Mouse (Mus musculus) limb, embryonic 15.5 days (tissue): ENCODE results near the gene Meis1. TPM values are rescaled to one million over a fixed set of nuclear protein-coding genes. Genes with fewer than 3 reads are reported as not detected.

Experiments
- ATAC-seq: fragments of 200-750 bp; cut with Nextera tagmentation; 2 replicates; pipeline ENCODE4 v1.8.0; 2017; ENCODE audit warnings: low read depth, moderate TSS enrichment; ENCODE audit not compliant: insufficient number of reproducible peaks, low FRiP score, low TSS enrichment
- H3K27ac ChIP-seq: fragments of 300-500 bp; sonication (generic); 2 replicates; pipeline ENCODE4 v1.5.1; 2015; ENCODE audit warnings: moderate library complexity, mild to moderate bottlenecking, inconsistent platforms
- H3K27me3 ChIP-seq: fragments of 300-500 bp; sonication (generic); 2 replicates; pipeline ENCODE4 v1.6.1; 2015; ENCODE audit warnings: inconsistent platforms
- H3K36me3 ChIP-seq: fragments of 300-500 bp; sonication (generic); 2 replicates; pipeline ENCODE4 v1.6.1; 2015; ENCODE audit warnings: inconsistent platforms
- H3K4me1 ChIP-seq: fragments of 300-500 bp; sonication (generic); 2 replicates; pipeline ENCODE4 v1.6.1; 2015; ENCODE audit warnings: inconsistent platforms
- H3K4me2 ChIP-seq: fragments of 300-500 bp; sonication (generic); 2 replicates; pipeline ENCODE4 v1.6.1; 2015; ENCODE audit warnings: mild to moderate bottlenecking, inconsistent platforms
- H3K4me3 ChIP-seq: fragments of 300-500 bp; sonication (generic); 2 replicates; pipeline ENCODE4 v1.5.1; 2015; ENCODE audit warnings: mild to moderate bottlenecking, inconsistent platforms
- H3K9ac ChIP-seq: fragments of 300-500 bp; sonication (generic); 2 replicates; pipeline ENCODE4 v1.6.1; 2015; ENCODE audit warnings: inconsistent platforms
- H3K9me3 ChIP-seq: fragments of 300-500 bp; sonication (generic); 2 replicates; pipeline ENCODE4 v1.6.1; 2016; ENCODE audit warnings: inconsistent platforms
- WGBS: fragments of 180-500 bp; shearing (Covaris S2); methylation state at CpG from one replicate; pipeline ENCODE4 v1.1.7; 2015; 5-methylcytosine and 5-hydroxymethylcytosine counted together
- polyA plus RNA-seq: library from polyadenylated mRNA; unstranded; fragments of >200 nt; fragmentation: Nextera tagmentation; extraction: Ambion mirVana; gene quantifications from 2 replicates; pipeline ENCODE4 v1.2.1, GENCODE M21; 2015

Meis1 gene
- polyA plus RNA-seq, 1 experiment from 2014 or later, result 16.3 TPM

DNA sequence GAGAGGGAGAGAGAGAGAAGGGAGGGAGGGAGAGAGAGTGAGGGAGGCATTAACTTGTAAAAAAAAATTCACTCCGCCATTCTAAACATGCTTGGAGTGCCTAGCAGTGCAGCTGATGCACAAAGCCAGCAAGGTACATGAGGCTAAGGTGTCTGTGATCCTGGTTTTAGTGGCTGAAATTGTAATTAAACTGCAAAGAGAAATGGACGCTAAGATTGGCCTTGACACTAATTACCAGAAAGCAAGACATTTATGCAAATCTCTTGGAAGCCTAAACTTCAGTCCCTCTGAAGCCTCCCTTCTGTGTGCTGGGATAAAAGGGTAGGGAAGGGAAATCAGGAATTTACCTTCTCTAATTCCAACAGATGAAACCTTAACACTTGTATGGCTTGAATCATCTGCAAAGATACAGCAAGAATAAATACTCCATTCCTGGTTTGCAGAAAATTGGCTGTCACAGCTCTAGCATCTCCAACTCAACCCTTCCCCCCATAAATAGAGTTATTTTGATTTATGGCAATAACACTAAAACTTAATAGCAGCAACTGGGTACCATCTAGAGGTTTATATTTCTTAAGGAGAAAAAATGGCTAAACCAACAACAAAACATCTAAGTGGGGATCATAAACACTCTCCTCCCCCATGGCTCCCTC is 6.2 kb downstream of the Meis1 start:
- H3K27me3 ChIP-seq, result peaks cover 72% of the 10 kb centered on the region
- H3K4me1 ChIP-seq, result peaks cover 18% of the 10 kb centered on the region
- H3K4me2 ChIP-seq, result no peak overlapping the region
- no peak for ATAC-seq
- WGBS, result 16% methylated on average over 2 of the region's 2 CpGs
- no peak overlapping the region for H3K4me3 ChIP-seq
- no peaks in the 10 kb centered on the region for H3K36me3 ChIP-seq
- no peak overlapping the region for H3K27ac ChIP-seq
- no peaks in the 10 kb centered on the region for H3K9me3 ChIP-seq
- no peak overlapping the region for H3K9ac ChIP-seq

DNA sequence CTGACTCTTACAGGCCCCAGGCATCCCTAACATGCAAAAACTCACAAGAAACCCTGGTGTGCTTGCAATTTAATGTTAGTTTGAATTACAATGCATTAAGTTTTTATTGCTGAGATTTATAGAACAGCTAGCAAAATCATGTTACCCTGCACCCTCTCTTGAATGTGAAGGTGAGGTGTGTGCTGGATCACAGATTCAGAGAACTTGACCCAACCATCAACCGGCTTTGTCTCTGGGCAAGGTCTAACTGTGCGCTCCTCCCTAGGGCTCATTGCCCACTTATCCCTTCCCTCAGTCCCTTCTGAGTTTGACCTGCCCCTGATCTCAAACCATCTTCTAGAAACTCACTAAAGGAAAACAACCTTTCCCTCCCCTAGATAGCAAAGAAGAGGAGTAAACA is 6.8 kb downstream of the Meis1 start:
- no peak overlapping the region for H3K27ac ChIP-seq
- peaks cover 20% of the 10 kb centered on the region for H3K4me1 ChIP-seq
- H3K9ac ChIP-seq, result no peak overlapping the region
- WGBS, result 39% methylated on average over 2 of the region's 2 CpGs
- H3K27me3 ChIP-seq, result peaks cover 74% of the 10 kb centered on the region
- H3K9me3 ChIP-seq, result no peaks in the 10 kb centered on the region
- H3K4me3 ChIP-seq, result no peak overlapping the region
- ATAC-seq, result no peak
- no peaks in the 10 kb centered on the region for H3K36me3 ChIP-seq
- no peak overlapping the region for H3K4me2 ChIP-seq

DNA sequence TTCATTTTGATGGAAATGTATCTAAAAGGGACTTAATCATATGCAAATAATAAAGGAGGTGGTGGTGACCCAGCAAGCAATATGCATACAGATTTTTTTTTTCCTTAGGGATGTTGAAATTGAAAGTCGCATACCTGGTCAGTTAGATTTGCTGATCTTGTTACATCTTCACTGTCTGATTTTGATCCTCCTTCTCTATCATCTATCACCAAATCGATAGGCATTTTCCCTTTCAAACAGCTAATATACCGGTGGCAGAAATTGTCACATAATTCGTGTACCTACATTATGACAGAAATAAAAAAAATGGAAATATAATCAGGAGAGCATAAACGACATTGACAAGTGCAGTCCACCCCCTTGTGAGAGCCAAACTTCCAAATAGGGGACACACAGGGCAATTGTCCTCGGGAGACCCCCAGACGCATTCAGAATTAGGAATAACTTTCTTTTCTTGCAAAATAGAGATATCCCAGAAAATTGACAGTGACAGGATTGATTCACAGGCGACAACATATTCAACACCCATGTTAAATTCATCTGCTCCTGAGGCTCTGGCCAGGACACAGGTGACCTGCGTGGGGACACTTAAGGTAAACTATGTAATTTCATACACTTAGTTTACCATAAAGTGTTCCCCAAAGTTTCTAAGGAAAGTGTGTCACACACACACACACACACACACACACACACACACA is 7.5 kb downstream of the Meis1 start:
- Histone ChIP-seq H3K27ac (no peak overlapping the region), H3K4me1 (peaks cover 20% of the 10 kb centered on the region), H3K4me3 (no peak overlapping the region), H3K27me3 (peaks cover 77% of the 10 kb centered on the region), H3K9me3 (no peaks in the 10 kb centered on the region), H3K36me3 (no peaks in the 10 kb centered on the region), H3K9ac (no peak overlapping the region), H3K4me2 (no peak overlapping the region)
- ATAC-seq, result no peak
- WGBS, result 53% methylated on average over 9 of the region's 9 CpGs

DNA sequence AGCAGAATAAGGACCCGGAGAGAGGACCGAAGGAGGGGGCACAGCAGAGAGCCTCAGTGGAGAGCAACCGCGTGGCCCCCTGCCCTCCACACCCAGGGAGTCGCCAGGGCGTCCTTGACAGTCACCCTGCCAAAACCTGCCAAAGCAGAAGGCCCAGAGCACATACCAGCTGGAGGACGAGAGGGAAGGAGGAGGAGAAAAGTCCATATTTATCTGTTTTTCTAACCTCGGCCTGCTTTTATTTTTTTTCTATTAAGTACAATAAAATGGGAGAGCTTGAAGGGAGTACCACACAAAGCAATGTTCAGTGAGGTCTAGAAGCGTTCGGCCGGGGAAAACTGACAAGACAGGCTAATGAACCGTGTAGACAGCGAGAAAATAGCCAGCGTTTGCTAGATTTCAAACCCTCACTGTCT is 8.4 kb downstream of the Meis1 start:
- H3K9me3 ChIP-seq, result no peaks in the 10 kb centered on the region
- no peak for ATAC-seq
- H3K4me2 ChIP-seq, result no peak overlapping the region
- no peak overlapping the region for H3K4me3 ChIP-seq
- no peak overlapping the region for H3K27ac ChIP-seq
- H3K36me3 ChIP-seq, result no peaks in the 10 kb centered on the region
- H3K27me3 ChIP-seq, result peaks cover 74% of the 10 kb centered on the region
- H3K9ac ChIP-seq, result no peak overlapping the region
- 28% methylated on average over 14 of the region's 14 CpGs for WGBS
- peaks cover 20% of the 10 kb centered on the region for H3K4me1 ChIP-seq

DNA sequence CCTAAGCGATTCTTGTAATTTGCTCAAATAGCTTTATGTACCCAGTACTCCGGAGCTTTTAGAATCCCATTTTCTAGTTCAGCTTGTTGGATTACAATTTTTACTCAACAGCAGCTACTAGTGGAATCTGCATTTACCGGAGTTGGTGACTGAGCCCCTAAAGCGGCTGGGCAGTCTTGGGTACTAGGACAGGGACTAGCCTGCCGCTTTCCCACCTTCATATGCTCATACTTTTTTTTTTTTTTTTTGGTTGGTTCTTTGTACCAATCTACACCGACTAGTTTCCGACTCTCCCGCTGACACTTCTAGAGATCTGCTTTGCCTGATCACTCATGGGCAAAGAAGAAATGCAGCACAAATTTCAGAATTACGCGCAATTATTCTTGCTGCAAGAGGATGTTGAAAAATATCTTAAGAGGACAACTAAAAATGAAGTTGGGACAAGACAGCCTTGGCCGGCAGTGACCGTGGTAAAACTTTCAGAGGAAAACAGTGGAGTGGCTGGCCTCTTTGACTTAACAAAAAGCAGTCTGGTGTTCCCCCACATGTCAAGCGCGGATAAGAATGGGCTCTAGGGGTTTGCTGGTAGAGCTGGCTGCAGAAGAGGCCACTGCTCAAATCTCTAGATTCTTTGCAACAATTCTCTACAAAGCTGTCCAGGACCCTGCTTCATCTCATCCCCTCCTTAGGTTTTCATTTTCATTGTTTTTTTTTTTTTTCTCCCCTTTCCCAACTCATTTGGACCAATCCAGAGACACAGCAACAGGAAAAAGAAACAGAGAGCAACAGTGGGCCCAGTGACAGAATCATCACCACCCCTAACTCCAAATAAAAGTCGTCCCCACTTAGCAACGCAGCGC is 9.0 kb downstream of the Meis1 start:
- H3K9ac ChIP-seq, result no peak overlapping the region
- H3K4me1 ChIP-seq, result peaks cover 17% of the 10 kb centered on the region
- H3K9me3 ChIP-seq, result no peaks in the 10 kb centered on the region
- H3K4me2 ChIP-seq, result no peak overlapping the region
- H3K27me3 ChIP-seq, result peaks cover 72% of the 10 kb centered on the region
- H3K27ac ChIP-seq, result no peak overlapping the region
- H3K4me3 ChIP-seq, result no peak overlapping the region
- ATAC-seq, result no peak
- H3K36me3 ChIP-seq, result no peaks in the 10 kb centered on the region
- 35% methylated on average over 17 of the region's 17 CpGs for WGBS

DNA sequence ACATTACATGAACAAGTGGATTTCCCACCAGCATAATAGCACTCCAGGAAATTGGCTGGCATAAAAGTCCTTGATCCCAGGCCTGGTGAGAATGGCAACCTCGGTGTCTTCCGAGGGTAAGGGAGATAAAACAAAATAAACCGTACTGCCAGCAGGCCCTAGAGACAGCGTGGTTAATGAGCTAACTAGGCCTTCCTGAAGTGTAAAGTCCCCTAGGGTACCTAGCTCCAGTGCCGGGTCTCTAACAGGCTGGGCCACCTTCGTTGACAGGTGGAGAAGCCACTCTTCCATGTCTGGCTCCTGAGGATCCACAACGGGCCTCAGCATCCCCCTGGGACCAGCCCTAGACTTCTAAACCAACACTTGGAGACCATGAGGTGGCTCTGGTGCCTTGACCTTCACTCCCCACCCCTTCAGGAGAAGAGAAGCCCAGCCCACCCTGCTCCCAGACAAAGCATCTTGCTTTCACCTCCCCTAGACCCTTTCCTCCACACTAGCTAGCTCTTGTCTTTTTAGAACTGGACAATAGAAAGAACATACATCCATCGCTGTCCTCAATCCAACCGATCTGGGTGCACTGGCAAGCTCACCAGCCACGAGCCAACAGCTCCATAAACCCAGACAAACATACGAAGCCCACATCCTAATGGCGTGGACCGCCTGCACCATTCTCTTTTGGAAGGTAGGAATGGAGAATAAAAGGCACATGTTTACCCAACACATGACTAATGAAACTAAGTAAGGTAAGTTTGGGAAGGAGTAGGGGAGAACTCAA is 10.0 kb downstream of the Meis1 start:
- no peak for ATAC-seq
- Histone ChIP-seq H3K4me2 (no peak overlapping the region), H3K4me3 (no peak overlapping the region), H3K9ac (no peak overlapping the region), H3K27ac (no peak overlapping the region), H3K9me3 (no peaks in the 10 kb centered on the region), H3K27me3 (peaks cover 68% of the 10 kb centered on the region), H3K36me3 (no peaks in the 10 kb centered on the region), H3K4me1 (peaks cover 11% of the 10 kb centered on the region)
- WGBS, result 47% methylated on average over 13 of the region's 13 CpGs

DNA sequence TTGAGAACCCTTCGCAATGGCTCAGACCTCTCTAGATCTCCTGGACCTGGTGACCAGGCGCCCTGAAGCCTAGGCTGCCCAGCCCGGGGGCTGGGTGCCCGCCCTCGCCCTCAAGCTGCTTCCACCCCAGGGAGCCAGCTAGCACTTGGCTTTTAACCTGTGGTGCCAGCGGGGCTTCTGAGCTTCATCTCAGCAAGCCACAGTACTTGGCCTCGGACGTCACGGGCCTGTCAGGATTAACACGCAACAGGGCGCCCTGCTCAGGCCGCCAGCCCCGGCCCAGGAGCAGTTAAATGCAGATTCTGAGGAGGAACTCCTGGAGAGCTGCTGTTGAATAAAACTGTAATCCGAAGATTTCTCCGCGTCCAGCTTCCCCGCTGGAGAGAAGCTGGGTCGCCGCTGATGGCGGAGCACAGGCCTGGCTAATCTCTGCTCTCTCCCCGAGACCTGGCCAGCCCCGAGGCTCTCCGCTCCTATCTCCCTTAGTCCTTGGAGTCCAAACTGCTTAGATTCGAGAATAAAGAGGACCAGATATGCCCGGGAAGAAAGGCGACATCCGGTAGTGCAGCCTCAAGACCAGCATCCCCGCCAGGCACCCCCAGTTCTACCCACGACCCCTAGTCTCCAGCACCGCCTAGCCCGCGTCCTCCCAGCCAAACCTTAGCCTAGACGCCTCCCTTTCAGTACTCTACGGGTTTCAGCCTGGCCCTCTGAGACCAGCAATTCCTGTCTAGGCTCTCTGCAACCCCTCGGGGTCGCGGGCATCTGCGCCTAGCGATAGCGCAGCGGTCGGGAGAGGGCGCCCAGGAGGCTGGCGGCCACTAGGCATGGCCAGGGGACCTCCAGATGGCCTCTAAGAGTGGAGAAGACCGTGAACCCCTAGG is 11.0 kb downstream of the Meis1 start:
- no peak overlapping the region for H3K27ac ChIP-seq

DNA sequence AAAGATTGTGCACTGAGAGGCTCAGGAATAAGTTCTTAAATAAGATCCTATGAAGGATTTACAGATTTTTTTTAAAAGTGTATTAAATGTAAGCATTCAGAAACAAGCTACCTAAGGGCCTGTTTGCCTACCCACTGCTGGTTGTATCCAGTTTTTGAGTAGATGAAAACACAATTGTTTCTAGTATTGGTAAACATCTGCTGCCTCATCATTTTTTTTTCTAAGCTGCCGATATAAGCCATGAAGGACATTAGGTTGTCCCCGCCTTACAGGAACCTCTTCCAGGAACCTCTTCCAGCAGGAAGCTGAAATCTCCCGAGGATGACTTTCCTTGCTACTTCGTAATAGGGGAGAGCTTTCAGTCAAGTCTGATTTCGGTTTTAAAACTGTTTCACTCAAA is 11.7 kb downstream of the Meis1 start:
- ATAC-seq, result no peak
- peaks cover 8% of the 10 kb centered on the region for H3K4me1 ChIP-seq
- H3K4me3 ChIP-seq, result no peak overlapping the region
- H3K9ac ChIP-seq, result no peak overlapping the region
- H3K9me3 ChIP-seq, result no peaks in the 10 kb centered on the region
- no peaks in the 10 kb centered on the region for H3K36me3 ChIP-seq
- no peak overlapping the region for H3K27ac ChIP-seq
- no peak overlapping the region for H3K4me2 ChIP-seq
- 55% methylated on average over 5 of the region's 5 CpGs for WGBS
- H3K27me3 ChIP-seq, result peaks cover 51% of the 10 kb centered on the region

More for the DNA sequence above, 11.0 kb downstream of the Meis1 start:
- 34% methylated on average over 45 of the region's 45 CpGs for WGBS
- peaks cover 8% of the 10 kb centered on the region for H3K4me1 ChIP-seq
- H3K4me3 ChIP-seq, result peak overlapping the region; percentile 13
- peak overlapping the region; percentile 24 for H3K4me2 ChIP-seq
- H3K36me3 ChIP-seq, result no peaks in the 10 kb centered on the region
- H3K9me3 ChIP-seq, result no peaks in the 10 kb centered on the region
- H3K9ac ChIP-seq, result no peak overlapping the region
- H3K27me3 ChIP-seq, result peaks cover 58% of the 10 kb centered on the region
- ATAC-seq, result no peak

DNA sequence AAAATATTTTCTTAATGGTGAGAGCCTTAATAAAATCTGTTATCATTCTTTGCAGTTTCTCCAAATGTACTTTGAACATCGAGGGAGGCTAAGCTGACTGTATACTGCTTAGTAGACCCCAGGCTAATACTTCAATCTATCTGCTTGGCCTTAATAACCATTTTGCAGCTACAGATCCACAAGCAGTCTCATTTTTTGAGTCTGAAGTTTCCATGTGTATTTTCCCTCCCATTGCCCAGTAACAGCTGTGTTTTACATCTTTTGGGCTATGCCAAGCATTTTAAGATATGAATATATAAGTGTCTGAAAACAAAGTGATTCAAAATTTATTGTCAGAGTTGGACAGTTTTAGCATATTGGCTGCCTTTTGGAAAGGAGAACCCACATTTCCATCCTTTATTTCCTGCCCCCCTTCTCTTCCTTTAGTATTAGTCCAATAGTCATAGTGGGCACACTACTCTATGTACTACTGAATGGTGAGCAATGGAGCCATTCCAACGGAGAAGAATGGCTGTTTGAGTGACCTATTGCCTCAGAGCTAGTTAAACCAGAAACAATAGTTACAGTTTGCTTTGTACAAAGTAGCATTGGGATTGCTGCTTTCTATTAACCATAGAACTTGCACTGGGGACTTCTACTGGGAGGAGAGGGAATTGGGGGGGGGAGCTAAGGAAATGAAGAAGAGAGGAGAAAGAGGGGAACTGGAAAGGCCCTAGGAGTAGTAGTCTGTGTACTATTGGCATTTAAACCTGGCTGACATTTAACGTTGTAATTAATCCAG is 12.7 kb downstream of the Meis1 start:
- Histone ChIP-seq H3K4me3 (no peak overlapping the region), H3K27me3 (peaks cover 43% of the 10 kb centered on the region), H3K4me2 (no peak overlapping the region), H3K4me1 (peaks cover 8% of the 10 kb centered on the region), H3K9me3 (no peaks in the 10 kb centered on the region), H3K9ac (no peak overlapping the region), H3K36me3 (no peaks in the 10 kb centered on the region), H3K27ac (no peak overlapping the region)
- no peak for ATAC-seq
- WGBS, result 59% methylated on average over 3 of the region's 3 CpGs

DNA sequence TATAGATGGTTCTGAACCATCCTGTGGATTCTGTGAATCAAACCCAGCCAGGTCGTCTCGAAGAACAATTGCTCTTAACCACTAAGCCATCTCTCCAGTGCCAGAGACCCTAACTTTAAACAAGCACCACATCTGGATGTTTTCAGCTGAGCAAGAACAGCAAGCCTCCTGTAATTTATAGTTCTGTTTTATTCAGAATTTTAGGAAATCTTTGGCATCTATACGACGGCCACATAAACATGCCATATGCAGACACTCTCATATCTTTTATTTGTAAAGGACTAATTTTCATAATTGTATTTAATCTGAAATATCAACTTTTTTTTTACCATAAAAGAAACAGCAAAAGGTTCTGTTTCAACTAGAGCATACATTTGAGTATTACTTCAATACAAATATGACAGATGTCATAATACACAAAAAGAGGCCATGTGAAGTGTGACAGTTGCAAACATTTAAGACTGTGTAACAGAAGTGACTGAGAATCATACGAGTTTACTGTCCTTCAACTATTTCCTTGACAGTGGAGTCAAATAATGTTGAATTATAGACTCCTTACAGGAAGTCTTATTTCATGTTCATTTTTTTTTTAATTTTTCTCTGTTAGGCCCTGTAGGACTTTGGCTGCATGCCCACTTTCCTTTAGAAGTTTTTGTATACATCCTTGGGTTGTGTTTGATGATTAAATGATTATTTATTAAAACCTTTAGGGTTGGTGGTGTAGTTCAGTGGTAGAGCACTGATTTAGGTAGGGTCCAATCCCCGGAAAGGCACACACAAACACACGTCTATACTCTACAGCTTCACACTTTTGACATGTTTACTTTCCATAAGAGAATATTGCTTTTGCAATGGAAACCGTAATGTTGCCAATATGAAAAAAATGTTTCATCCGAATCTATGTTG is 13.5 kb downstream of the Meis1 start:
- no peaks in the 10 kb centered on the region for H3K36me3 ChIP-seq

More for the DNA sequence above, 13.5 kb downstream of the Meis1 start:
- H3K4me2 ChIP-seq, result no peak overlapping the region
- WGBS, result 61% methylated on average over 9 of the region's 9 CpGs
- peaks cover 8% of the 10 kb centered on the region for H3K4me1 ChIP-seq
- H3K4me3 ChIP-seq, result no peak overlapping the region
- H3K27me3 ChIP-seq, result peaks cover 35% of the 10 kb centered on the region
- H3K9ac ChIP-seq, result no peak overlapping the region
- H3K27ac ChIP-seq, result no peak overlapping the region
- no peaks in the 10 kb centered on the region for H3K9me3 ChIP-seq
- no peak for ATAC-seq
